Mouse (Mus musculus) midbrain, embryonic 11.5 days (tissue): ENCODE results near the gene Elfn2. TPM values are rescaled to one million over a fixed set of nuclear protein-coding genes. Genes with fewer than 3 reads are reported as not detected.

Source experiments
- ATAC-seq: fragments of 200-750 bp; cut with Nextera tagmentation; 2 replicates; pipeline ENCODE4 v1.8.0; 2017; ENCODE audit warnings: moderate TSS enrichment, moderate library complexity; ENCODE audit not compliant: low FRiP score
- DNase-seq: peaks from one replicate; pipeline ENCODE4 v3.0.0; 2015; ENCODE audit warnings: low spot score; ENCODE audit errors: missing footprints
- H3K27ac ChIP-seq: fragments of 300-500 bp; sonication (generic); 2 replicates; pipeline ENCODE4 v1.5.1; 2014; ENCODE audit warnings: low read depth, low read length
- H3K27me3 ChIP-seq: fragments of 300-500 bp; sonication (generic); 2 replicates; pipeline ENCODE4 v1.6.1; 2014; ENCODE audit warnings: mild to moderate bottlenecking, low read length, moderate library complexity, mixed read lengths; ENCODE audit not compliant: control insufficient read depth, insufficient read depth
- H3K36me3 ChIP-seq: fragments of 300-500 bp; sonication (generic); 2 replicates; pipeline ENCODE4 v1.6.1; 2014; ENCODE audit warnings: mild to moderate bottlenecking, low read length, moderate library complexity, mixed read lengths; ENCODE audit not compliant: control insufficient read depth, insufficient read depth
- H3K4me1 ChIP-seq: fragments of 300-500 bp; sonication (generic); 2 replicates; pipeline ENCODE4 v1.6.1; 2014; ENCODE audit warnings: low read length; ENCODE audit not compliant: control insufficient read depth, insufficient read depth
- H3K4me2 ChIP-seq: fragments of 300-500 bp; sonication (generic); 2 replicates; pipeline ENCODE4 v1.6.1; 2014; ENCODE audit warnings: mild to moderate bottlenecking, moderate library complexity
- H3K4me3 ChIP-seq: fragments of 300-500 bp; sonication (generic); 2 replicates; pipeline ENCODE4 v1.5.1; 2014; ENCODE audit warnings: low read depth, low read length
- H3K9ac ChIP-seq: fragments of 300-500 bp; sonication (generic); 2 replicates; pipeline ENCODE4 v1.6.1; 2014; ENCODE audit warnings: low read length
- H3K9me3 ChIP-seq: fragments of 300-500 bp; sonication (generic); 2 replicates; pipeline ENCODE4 v1.6.1; 2016; ENCODE audit warnings: low read length; ENCODE audit not compliant: control insufficient read depth
- WGBS: fragments of 180-500 bp; shearing (Covaris S2); extraction: QIAGEN DNeasy Blood & Tissue Kit; methylation state at CpG from one replicate; pipeline ENCODE4 v1.1.7; 2014; 5-methylcytosine and 5-hydroxymethylcytosine counted together
- polyA plus RNA-seq: library from polyadenylated mRNA; unstranded; fragments of >200 nt; fragmentation: Nextera tagmentation; extraction: Ambion mirVana; gene quantifications from 2 replicates; pipeline ENCODE4 v1.2.1, GENCODE M21; 2014

The Elfn2 gene
- polyA plus RNA-seq, 1 experiment from 2014 or later, result 0.18 TPM

- no peak for ATAC-seq
- Histone ChIP-seq H3K9ac (no peak overlapping the region), H3K9me3 (no peaks in the 10 kb centered on the region), H3K27me3 (no peaks in the 10 kb centered on the region), H3K4me1 (peaks cover 28% of the 10 kb centered on the region), H3K4me3 (no peak overlapping the region), H3K36me3 (no peaks in the 10 kb centered on the region), H3K27ac (no peak overlapping the region), H3K4me2 (no peak overlapping the region)
- DNase-seq, result no peak
- 75% methylated on average over 8 of the region's 8 CpGs for WGBS
Measured at GRCm38 (mm10) chr15:78681781-78682180, 36.8 kb downstream of the Elfn2 start.

- WGBS, result 89% methylated on average over 8 of the region's 8 CpGs
Measured at GRCm38 (mm10) chr15:78681301-78681700, 37.3 kb downstream of the Elfn2 start.

GRCm38 (mm10) chr15:78680291-78680690 lies 38.3 kb downstream of the Elfn2 start:
- H3K4me3 ChIP-seq, result no peak overlapping the region
- no peaks in the 10 kb centered on the region for H3K36me3 ChIP-seq
- no peak overlapping the region for H3K4me2 ChIP-seq
- no peaks in the 10 kb centered on the region for H3K27me3 ChIP-seq
- H3K9ac ChIP-seq, result no peak overlapping the region
- ATAC-seq (no peak), DNase-seq (no peak)
- H3K9me3 ChIP-seq, result no peaks in the 10 kb centered on the region
- H3K27ac ChIP-seq, result no peak overlapping the region
- H3K4me1 ChIP-seq, result peaks cover 28% of the 10 kb centered on the region
- WGBS, result 73% methylated on average over 22 of the region's 22 CpGs

More at GRCm38 (mm10) chr15:78681301-78681700, 37.3 kb downstream of the Elfn2 start:
- Histone ChIP-seq H3K9ac (no peak overlapping the region), H3K36me3 (no peaks in the 10 kb centered on the region), H3K4me2 (no peak overlapping the region), H3K9me3 (no peaks in the 10 kb centered on the region), H3K27ac (no peak overlapping the region), H3K4me1 (peaks cover 28% of the 10 kb centered on the region), H3K4me3 (no peak overlapping the region), H3K27me3 (no peaks in the 10 kb centered on the region)
- ATAC-seq (no peak), DNase-seq (no peak)

GRCm38 (mm10) chr15:78677708-78678107 lies 40.9 kb downstream of the Elfn2 start:
- Histone ChIP-seq H3K4me3 (no peak overlapping the region), H3K4me1 (peaks cover 11% of the 10 kb centered on the region; the same call in 1 of the 2 replicates), H3K4me2 (no peak overlapping the region), H3K9ac (no peak overlapping the region), H3K36me3 (no peaks in the 10 kb centered on the region), H3K27ac (no peak overlapping the region), H3K9me3 (no peaks in the 10 kb centered on the region), H3K27me3 (peaks cover 10% of the 10 kb centered on the region)
- WGBS, result 62% methylated on average over 5 of the region's 5 CpGs
- ATAC-seq, result no peak
- DNase-seq, result no peak

- H3K9me3 ChIP-seq, result no peaks in the 10 kb centered on the region
- no peak overlapping the region for H3K4me2 ChIP-seq
- H3K9ac ChIP-seq, result no peak overlapping the region
- H3K36me3 ChIP-seq, result no peaks in the 10 kb centered on the region
- no peak overlapping the region for H3K4me3 ChIP-seq
- H3K4me1 ChIP-seq, result peaks cover 10% of the 10 kb centered on the region; the same call in 1 of the 2 replicates
- ATAC-seq (no peak), DNase-seq (no peak)
- H3K27me3 ChIP-seq, result peaks cover 17% of the 10 kb centered on the region
- WGBS, result 88% methylated on average over 9 of the region's 9 CpGs
- H3K27ac ChIP-seq, result no peak overlapping the region
Measured at GRCm38 (mm10) chr15:78677015-78677414, 41.6 kb downstream of the Elfn2 start.

GRCm38 (mm10) chr15:78674912-78675412 lies 43.6 kb downstream of the Elfn2 start:
- Histone ChIP-seq H3K36me3 (no peaks in the 10 kb centered on the region), H3K4me3 (no peak overlapping the region), H3K4me2 (no peak overlapping the region), H3K9me3 (no peaks in the 10 kb centered on the region), H3K27ac (no peak overlapping the region), H3K4me1 (peaks cover 6% of the 10 kb centered on the region), H3K9ac (no peak overlapping the region), H3K27me3 (peaks cover 23% of the 10 kb centered on the region)
- ATAC-seq, result no peak
- DNase-seq, result no peak
- 70% methylated on average over 6 of the region's 6 CpGs for WGBS

GRCm38 (mm10) chr15:78673436-78673835 lies 45.1 kb downstream of the Elfn2 start:
- no peak overlapping the region for H3K4me2 ChIP-seq
- ATAC-seq (no peak), DNase-seq (peak; percentile 49)
- no peaks in the 10 kb centered on the region for H3K36me3 ChIP-seq
- peaks cover 23% of the 10 kb centered on the region for H3K27me3 ChIP-seq
- 84% methylated on average over 19 of the region's 19 CpGs for WGBS
- H3K4me1 ChIP-seq, result peaks cover 6% of the 10 kb centered on the region
- H3K9ac ChIP-seq, result no peak overlapping the region
- no peak overlapping the region for H3K4me3 ChIP-seq
- H3K9me3 ChIP-seq, result no peaks in the 10 kb centered on the region
- H3K27ac ChIP-seq, result no peak overlapping the region

- no peak overlapping the region for H3K4me3 ChIP-seq
- WGBS, result 42% methylated on average over 5 of the region's 5 CpGs
- H3K9ac ChIP-seq, result no peak overlapping the region
- peaks cover 23% of the 10 kb centered on the region for H3K27me3 ChIP-seq
- no peak overlapping the region for H3K4me2 ChIP-seq
- DNase-seq (peak; percentile 62), ATAC-seq (no peak)
- no peaks in the 10 kb centered on the region for H3K36me3 ChIP-seq
- peaks cover 6% of the 10 kb centered on the region for H3K4me1 ChIP-seq
- no peaks in the 10 kb centered on the region for H3K9me3 ChIP-seq
- H3K27ac ChIP-seq, result no peak overlapping the region
Measured at GRCm38 (mm10) chr15:78670341-78670740, 48.2 kb downstream of the Elfn2 start.

GRCm38 (mm10) chr15:78669221-78669871 lies 49.2 kb downstream of the Elfn2 start:
- Histone ChIP-seq H3K27ac (no peak overlapping the region), H3K27me3 (peaks cover 23% of the 10 kb centered on the region), H3K4me1 (peaks cover 6% of the 10 kb centered on the region), H3K9ac (no peak overlapping the region), H3K36me3 (no peaks in the 10 kb centered on the region), H3K9me3 (no peaks in the 10 kb centered on the region), H3K4me2 (no peak overlapping the region), H3K4me3 (no peak overlapping the region)
- no peak for ATAC-seq
- WGBS, result 79% methylated on average over 10 of the region's 10 CpGs
- peak; percentile 64 for DNase-seq
